Mouse (Mus musculus) left cerebral cortex, adult 18-20 months (tissue): ENCODE data around the gene Polrmt. TPM values are rescaled to one million over a fixed set of nuclear protein-coding genes. Genes with fewer than 3 reads are reported as not detected.

Experiments
- DNase-seq, 2 experiments: peaks; one replicate each; pipeline ENCODE4 v3.0.0; 2021 to 2022; ENCODE audit warnings: low spot score in 2 of 2, mixed read lengths in 1 of 2
- total RNA-seq, 2 experiments: library from RNA; stranded (reverse); gene quantifications; 2 replicates each; pipeline ENCODE4 v1.2.3; 2021

The Polrmt gene
- total RNA-seq, 2 experiments from 2014 or later: 50.6 to 55.3 TPM

DNA sequence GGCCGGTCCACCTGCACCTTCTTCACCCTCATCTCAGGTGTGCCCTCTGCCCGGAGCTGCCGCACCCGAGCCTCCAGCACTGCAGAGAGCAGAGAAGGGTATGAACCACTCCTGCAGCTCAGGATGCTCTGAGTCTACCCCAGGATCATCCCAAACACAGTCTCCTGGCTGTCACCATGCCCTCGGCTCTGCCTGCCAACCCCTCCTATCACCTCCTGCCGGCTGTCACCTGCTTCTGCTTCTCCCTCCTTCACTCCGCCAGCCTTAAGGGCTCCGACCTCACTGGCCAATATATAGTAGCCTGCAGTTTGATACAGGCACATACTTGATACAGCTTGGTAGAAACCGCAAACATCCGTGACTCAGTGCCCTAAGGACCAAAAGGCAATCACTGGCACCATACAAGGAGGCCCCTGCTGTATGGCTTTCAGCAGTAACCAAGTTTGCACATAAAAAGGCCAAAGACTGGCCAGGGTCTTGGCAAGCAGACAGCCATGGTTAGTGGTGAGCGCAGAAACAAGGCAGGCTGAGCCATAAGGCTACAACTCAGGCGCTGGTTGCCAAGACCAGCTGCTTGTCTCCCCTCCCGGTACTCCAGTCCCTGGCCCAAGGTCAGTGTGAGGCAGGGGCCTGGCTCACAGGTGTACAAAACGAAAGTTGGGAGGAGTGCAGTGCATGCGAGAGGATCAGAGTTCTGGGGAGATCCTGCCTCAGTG lies 2.6 kb downstream of the Polrmt start:
- DNase-seq: no peak

DNA sequence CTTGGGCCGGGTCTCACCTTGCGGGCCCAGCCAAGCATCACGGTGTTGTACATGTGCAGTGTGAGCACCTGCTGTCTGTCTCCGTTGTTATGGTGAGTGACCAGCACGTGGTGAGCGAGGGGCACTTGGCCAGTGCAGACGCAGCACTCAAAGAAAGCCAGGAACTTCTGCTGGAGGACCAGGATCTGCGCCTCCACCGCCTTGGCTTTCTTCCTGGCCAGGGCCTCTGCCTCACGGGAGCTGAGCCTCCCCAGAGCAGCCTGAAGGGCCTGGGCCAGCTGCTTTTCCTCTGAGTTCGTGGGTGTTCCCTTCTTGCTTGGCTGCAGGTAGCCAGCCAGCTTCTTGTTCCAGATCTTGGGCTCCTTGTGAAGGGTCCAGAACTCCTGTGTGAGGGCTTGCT lies 3.2 kb downstream of the Polrmt start:
- DNase-seq: no peak

DNA sequence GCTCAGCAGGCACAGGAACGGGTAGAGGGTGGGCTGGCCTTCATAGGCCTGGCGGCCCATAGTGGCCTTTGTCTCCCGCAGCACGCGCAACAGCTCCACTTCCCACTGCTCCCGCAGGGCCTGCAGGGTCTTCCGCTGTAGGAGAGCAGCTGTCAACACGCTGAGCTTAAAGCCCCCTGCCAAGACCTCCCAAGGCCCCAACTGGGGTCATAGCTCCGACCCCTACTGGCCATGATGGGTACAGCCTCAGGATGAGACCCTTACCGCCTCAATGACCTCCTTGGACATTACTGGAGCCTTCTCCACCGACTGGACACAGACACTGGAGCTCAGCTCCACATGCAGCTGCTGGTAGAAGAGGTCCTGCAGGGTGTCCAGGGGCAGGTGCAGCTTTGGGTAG lies 5.5 kb downstream of the Polrmt start:
- DNase-seq: no peak

DNA sequence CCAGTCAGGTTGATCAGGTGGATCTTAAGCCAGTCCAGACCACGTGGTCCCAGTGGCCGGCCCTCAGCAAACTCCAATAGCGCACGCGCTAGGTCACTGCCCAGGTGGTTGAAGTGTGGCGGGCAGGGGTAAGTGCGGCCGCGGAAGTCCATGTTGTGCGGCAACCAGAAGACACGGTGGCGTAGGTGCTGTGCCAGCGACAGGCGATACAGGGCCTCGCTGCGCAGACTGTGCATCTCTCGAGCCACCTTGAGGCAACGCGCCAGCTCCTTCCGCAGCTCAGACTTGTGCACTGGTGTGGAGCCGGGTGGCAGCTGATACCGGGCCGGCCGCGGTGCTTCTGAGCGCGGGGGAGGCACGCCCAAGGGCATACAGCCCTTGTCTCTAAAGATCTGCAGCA lies 7.1 kb downstream of the Polrmt start:
- DNase-seq: no peak

DNA sequence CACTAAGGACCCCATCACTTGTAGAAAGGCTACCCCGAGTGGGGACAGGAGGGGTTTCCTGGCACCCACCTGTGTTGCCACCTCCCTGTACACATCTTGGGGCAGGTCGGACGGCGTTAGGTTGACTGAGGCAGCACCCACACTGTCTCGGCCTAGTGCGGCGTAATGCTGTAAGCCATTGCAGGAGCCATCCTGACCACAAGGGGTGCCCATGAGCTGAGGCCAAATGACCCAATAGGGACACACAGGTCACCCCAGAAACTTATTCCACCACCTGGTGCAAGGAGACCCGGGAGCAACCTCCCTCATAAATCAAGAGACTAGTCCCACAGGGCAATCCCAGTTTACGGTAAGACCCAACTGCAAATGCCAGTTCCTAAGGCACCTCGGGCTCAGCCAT lies 8.1 kb downstream of the Polrmt start:
- DNase-seq: no peak

DNA sequence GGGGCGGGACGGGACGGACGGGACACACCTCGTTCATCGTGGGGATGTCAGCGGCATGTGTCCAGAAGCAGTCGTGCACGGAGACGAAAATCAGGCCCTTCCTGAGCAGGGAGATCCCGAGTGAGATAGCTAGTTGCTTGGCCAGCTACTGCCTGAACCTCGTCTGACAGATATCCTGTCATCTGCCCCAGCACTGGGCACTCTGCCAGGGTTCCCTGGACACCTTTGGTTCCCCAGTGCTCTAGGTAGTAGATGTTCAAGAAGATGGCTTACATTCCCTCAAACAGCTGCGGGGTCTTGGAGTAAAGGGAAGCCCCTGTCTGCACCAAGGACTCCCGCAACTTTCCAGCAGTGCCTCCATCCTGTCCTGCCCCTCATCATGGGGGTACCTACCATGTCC lies 9.7 kb downstream of the Polrmt start:
- no peak for DNase-seq

DNA sequence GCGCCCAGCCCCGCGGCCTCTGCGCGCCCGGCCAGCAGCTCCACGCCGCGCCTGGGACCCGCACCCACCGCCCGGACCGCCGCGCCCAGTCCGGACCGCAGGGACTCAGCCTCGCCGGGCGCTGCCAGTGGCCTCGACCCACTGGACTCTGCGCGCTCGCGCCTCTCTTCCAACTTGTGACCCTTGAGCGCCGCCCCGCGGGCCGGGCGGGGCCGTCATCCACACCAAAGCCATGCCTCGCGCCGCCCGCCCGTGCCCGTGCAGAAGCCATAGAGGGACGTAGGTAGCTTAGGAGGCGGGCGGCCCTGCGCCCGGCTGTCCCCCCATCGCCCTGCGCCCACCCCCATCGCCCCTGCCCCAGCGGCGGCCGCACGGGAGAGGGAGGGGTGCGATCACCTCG lies 11.0 kb downstream of the Polrmt start:
- DNase-seq: no peak

DNA sequence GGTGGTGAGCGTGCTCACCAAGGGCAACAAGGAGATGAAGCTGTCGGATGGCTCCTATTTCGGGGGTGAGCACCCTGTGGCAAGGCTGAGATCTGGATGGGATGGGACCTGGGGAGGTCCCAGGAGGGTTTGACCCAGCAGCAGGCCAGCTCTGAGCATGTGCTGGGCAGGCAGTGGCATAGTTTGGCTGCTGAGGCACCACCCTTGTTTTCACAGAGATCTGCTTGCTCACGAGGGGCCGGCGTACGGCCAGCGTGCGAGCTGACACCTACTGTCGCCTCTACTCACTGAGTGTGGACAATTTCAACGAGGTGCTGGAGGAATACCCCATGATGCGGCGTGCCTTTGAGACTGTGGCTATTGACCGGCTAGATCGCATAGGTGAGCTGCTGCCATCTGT lies 12.5 kb downstream of the Polrmt start:
- DNase-seq: no peak

DNA sequence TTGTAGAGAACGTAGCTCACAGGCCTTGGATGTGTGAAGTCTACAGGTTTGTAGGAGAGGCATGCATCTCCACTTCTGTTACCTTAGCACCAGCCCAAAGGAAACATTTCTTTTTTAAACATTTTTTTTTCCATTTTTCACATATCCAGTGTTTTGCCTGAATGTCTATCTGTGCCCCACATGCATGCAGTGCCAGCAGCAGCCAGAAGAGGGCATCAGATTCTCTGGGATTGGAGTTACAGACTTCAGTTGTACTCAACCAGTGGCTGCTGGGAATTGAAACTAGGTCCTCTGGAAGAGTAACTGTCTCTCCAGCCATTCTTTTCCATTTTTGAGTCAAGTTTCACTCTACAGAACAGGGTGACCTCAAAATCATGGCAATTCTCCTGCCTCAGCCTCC lies 13.9 kb downstream of the Polrmt start:
- peak in 1 of 2 experiments; percentile 59 for DNase-seq

DNA sequence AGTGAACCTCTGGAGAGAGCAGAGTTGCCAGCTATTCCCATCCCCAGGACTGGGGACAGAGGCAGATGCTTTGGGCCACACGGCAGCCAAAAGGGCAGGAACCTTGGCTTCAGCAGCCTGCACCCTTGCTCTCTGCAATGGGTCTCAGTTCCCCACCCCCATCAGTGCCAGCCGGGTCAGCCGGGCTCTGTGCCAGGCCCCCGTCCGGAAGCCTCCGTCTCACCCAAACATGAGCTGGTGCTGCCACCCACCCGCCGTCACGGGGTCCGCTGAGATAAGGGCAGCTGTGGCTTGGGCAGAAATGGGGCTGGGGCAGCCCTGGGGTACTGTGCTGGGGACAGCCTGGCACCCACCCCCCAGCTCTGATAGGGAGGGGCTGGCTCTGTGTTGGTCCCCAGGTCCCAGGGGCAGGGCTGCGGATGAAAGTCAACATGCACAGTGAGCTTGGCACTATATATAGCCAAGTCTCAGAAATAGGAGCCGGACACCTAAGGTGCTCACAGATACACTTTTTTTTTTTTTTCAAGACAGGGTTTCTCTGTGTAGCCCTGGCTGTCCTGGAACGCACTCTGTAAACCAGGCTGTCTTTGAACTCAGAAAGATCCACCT lies 16.9 kb downstream of the Polrmt start:
- DNase-seq: peak; percentile 61

DNA sequence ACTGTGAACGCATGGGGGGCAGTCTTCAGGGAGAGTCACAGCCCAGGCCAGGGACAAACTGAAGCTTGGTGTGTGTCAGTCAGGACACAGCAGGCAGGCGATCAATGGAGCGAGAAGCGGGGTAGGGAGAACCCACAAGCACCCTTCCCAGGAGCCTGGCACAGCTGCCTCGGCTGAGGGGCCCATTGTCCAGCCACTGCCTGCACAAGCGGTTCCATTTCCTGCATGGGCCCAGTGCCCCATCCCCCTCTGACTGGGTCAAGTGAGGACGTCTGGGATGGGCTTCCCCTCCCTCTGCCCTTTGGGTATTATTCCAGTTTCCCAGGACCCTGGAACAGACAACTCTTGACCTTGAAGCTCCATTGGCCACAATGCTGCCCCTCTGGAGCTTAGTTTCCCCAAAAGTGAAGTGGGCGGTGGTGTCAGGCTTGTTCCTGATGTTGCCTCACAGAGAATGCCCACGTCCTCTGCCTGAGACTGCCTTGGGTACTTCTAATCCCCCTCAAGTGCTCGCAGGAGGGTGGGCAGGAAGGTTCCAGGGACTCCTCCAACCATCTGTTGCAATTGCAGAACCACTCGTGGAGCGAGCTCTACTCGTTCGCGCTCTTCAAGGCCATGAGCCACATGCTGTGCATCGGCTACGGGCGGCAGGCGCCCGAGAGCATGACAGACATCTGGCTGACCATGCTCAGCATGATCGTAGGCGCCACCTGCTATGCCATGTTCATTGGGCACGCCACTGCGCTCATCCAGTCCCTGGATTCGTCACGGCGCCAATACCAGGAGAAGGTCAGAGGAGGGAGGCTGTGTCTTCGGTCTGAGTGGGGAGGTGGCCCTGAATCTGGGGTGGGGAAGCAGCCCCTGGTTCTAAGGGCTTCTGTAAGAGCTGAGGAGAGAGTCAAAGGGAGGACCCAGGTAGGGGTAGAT lies 17.8 kb downstream of the Polrmt start:
- peak; percentile 56 to 71 for DNase-seq

DNA sequence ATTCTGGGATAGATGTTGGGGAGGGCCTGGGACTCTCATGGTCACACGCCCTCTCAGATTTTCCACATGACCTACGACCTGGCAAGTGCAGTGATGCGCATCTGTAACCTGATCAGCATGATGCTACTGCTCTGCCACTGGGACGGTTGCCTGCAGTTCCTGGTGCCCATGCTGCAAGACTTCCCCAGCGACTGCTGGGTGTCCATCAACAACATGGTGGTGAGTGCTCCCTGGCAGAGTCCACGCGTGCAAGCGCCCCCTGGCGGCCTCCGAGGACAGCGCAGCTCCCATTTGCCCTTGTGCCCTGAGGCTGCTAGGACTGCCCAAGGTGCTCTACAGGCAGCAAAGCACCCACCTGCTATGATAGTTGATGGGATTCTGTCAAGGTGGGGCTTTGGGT lies 20.3 kb downstream of the Polrmt start:
- DNase-seq: peak in 1 of 2 experiments; percentile 47

DNA sequence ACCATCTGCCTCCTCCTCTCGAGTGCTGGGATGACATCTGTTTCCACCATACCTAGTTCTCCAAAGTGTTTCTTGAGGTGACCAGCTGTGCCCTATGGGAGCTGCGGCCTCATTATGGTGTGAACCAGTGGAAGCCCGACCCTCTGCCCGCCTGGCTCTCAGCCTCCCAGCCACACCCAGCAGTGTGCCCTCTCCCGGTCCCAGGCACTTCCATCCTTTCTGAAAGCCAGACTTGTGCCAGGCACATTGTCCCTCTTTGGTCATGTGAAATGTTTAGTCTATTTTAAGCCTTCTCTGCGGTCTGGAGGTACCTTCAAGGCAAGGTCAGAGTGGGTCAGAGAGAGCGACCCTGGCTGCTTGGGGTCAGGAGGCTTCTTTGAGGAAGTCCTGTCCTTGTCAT lies 22.7 kb downstream of the Polrmt start:
- no peak for DNase-seq

DNA sequence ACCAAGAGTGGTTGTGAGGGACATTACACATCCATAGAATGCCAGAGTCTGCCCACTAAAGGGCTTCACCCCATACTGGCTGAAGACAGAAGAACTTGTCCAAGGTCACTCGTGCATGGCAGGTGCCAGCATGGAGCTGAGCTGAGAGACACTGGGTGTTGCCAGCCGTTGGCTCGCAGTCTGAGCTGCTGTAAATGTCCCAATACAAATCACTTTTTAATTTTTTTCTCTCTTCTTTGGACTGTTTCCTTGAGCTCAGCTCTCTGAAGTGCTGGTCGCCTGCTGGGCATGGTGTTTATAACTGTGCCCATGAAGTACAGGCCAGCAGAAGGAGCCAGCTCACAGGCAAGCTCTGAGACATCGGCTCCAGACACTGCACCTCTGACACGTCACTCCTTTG lies 23.3 kb downstream of the Polrmt start:
- no peak for DNase-seq

DNA sequence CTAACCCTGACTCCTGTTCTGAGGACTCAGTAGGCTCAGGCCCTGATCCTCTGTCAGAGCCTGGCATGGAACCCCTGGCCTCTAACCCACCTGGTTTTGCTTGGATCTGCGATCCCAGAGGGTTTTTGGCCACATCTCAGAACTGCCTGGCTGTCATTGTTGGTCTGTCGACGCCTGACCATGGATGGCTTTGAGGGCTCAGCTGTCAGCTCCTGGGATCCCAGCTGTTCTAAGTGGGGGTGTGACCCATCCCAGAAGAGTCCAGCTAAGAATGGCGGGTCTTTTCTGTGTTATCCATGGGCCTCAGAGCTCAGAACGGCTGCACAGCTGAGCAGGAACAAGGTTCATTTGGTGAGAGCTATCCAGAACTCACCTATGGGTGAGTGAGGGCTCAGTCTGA lies 25.3 kb downstream of the Polrmt start:
- no peak for DNase-seq

DNA sequence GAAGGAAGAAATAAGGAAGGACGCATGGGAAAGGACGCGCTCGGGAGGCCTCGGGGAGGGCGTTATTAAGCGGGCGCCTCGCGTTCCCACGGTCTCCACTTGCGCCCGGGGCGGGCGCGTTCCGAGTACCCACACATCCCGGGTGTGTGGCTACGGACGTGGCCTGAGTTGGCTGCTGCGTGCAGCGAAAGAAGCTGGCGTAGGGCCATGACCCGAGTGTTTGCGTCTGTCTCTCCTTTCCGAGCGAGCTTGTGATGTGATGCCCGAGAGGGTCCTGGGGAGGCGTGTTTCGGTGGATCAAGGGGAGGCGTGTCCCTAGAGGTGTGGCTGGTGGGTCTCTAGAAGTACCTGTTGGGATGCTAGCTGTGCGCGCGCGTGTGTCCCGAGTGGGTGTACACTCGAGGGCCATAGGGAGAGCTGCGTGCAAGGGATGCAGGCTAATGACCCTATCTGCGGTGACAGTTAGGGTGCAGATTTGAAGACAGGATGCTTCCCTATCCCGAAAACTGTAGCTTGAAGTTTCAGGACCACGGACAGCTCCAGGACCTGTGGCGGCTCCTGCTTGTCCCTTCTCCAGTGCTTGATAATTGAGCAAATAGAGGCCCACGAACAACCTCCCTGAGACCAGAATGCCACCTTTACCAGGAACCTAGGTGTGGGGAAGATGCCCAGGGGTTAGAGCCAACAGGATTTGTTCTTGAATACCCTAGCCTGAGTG lies 28.6 kb downstream of the Polrmt start:
- DNase-seq: no peak

DNA sequence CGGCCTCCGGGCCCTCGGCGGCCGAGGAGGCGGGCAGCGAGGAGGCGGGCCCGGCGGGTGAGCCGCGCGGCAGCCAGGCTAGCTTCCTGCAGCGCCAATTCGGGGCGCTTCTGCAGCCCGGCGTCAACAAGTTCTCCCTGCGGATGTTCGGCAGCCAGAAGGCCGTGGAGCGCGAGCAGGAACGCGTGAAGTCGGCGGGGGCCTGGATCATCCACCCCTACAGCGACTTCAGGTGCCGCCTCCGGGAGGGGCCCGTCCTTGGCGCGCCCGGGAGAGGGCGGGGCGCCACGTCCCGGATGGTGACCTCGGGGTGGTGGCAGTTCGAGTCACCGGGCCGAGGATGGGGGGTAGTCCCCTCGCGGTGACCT lies 29.4 kb downstream of the Polrmt start:
- peak; percentile 48 to 63 for DNase-seq

DNA sequence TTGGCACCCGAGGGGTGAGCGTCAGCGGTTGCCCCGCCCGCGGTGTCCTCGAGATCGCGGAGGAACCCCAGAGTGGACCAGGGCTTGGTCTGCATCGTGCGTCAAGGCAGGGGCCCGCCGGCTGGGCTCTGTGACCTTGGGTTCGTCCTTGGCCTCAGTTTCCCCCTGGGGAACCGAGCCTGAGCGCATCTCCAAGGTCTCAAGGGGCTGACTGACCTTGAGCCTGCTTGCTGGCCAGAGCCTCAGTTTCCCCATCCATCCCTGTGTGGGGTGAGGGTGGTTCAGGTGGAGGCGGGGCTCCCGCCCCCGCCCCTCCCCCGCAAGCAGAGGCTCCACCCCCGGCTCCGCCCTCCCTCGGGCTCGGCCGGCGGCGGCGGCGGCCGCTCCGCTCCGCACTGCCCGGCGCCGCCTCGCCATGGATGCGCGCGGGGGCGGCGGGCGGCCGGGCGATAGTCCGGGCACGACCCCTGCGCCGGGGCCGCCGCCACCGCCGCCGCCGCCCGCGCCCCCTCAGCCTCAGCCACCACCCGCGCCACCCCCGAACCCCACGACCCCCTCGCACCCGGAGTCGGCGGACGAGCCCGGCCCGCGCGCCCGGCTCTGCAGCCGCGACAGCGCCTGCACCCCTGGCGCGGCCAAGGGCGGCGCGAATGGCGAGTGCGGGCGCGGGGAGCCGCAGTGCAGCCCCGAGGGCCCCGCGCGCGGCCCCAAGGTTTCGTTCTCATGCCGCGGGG lies 30.0 kb downstream of the Polrmt start, which contains the start of gene Hcn2:
Hcn2 (plus strand) TSS at position 381 of the 734 bp plus-strand sequence.
- no peak for DNase-seq

DNA sequence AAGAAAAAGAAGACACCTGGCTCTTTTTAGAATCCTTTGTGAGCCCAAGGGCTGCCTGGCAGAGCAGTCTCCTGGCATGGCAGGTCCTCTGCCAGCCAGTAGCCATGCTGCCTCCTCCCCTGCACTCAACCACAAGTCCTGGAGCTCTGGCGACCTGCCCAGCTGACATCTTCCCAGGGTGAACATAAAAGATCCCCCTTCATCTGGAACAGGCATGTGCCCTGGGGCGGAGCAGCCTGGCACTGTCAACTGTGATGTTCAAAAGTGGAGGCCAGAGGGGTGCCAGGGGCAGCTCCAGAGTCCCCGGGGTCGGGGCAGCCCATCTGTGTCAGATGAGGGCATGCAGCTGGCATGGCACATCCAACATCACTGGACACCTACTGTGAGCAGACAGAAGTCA lies 31.4 kb downstream of the Polrmt start:
- no peak for DNase-seq

DNA sequence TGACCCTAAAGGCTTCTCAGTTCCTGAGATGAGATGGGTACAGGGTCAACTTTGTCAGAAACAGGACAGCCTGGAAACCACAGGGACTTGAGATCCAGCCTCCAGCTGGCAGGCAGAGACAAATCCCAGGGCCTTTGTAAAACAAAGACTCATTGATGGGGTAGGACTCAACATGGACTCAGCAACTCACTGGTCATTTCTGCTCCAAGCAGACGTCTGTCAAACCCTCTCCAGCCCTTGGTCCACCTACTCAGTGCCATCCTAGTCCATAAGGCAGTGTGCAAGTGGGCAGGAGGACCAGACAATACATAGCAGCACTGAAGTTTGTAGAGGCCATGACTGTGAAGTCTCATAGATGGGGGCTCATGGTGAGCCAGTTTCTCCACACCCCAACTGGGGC lies 33.2 kb downstream of the Polrmt start:
- DNase-seq: no peak
